Mouse (Mus musculus) ES-E14 (cell line): ENCODE measurements around the gene Esrrg.

Source experiments
- HCFC1 ChIP-seq: IDR thresholded peaks from 2 replicates; pipeline ENCODE4 v1.6.1; 2012; ENCODE audit warnings: low read length, inconsistent platforms, borderline replicate concordance; ENCODE audit not compliant: insufficient read depth
- MAFK ChIP-seq: IDR thresholded peaks from 2 replicates; pipeline ENCODE4 v1.6.1; 2014; ENCODE audit warnings: mild to moderate bottlenecking, low read depth, low read length, inconsistent platforms; ENCODE audit not compliant: insufficient read depth
- ZNF384 ChIP-seq: IDR thresholded peaks from 2 replicates; pipeline ENCODE4 v1.6.1; 2012; ENCODE audit warnings: low read depth, low read length, inconsistent platforms

- TF ChIP-seq MAFK (no peak), ZNF384 (no peak), HCFC1 (no peak)
These were observed 176.6 kb downstream of the Esrrg start for GRCm38 (mm10) chr1:187785226-187785625.
